Mouse (Mus musculus): ENCODE results near the gene Ceacam12.

- TF ChIP-seq GATA1 (IDR thresholded peaks at IDR 0.05; ENCODE audit: borderline replicate concordance, low read length), result no peak
- no peak for TF ChIP-seq FLI1 (IDR thresholded peaks at IDR 0.05; ENCODE audit: low read length)
Observed at GRCm38 (mm10) chr7:18100785-18101184, 35.1 kb downstream of the Ceacam12 start.
